Mouse (Mus musculus) adrenal gland, postnatal 10 days (tissue): ENCODE measurements at regions not wholly inside any gene's neighbourhood (a gene's known extent, or its start where the extent isn't known, plus 50 kb on each side); places are given as distances from the start of the nearest gene placed in this dataset.
A peak's percentile ranks its signal among the peaks of the same experiment; 100 is the strongest.
"Not testable (repeated sequence)": the region's sequence is repeated elsewhere in the genome, so short reads cannot be mapped to it uniquely, and the experiment has no call there.

Source experiments
- DNase-seq: peaks from one replicate; pipeline ENCODE4 v3.0.0; 2021; ENCODE audit warnings: mixed read lengths

GRCm38 (mm10) chr3:124157858-124158655 is 162.6 kb upstream of the Tram1l1 start:
- no peak for DNase-seq

DNA sequence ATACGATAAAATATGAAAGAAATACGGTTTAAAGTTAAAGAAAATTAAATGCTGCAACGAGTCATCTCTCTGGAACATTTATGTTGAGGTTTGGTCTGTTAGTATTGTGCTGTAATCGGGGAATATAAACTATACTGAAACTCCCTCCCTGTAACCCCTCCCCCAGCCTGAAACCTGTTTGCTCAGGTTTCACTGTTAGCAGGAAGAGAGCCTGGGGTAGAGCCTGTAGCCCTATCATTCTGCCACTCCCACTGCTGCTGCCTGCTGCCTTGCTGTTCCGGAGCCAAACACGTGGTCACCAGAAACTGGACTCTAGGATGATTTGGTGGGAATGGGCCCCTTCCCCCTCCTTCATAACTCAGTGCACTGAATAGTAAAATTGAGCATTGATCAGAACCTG is 127.3 kb upstream of the Tram1l1 start:
- DNase-seq, result not testable (repeated sequence)

DNA sequence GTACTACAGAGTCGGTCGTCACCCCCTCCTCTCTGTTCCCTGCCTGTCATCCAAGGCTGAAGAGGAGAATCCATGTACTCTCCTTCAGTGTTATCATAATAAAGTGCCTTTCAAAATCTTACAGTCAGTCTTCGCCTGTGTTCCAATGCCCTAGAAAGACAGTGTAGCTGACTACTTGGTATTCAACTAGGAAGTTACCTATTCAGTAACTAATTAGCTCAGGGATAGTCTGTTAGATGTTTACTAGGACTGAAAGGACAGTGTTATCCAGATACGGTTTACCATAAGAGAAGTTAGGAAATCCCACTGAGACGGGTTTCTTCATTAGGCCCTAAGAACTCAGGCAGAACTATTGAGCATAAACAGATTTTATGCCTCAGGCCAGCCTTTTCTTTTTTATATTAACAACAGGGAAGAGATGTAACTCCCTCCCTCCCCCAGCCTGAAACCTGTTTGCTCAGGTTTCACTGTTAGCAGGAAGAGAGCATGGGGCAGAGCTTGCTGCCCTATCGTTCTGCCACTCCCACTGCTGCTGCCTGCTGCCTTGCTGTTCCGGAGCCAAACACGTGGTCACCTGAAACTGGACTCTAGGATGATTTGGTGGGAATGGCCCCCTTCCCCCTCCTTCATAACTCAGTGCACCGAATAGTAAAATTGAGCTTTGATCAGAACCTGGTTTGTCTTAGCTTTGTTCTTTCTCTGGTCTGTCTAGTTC is 120.3 kb upstream of the Tram1l1 start:
- DNase-seq, result not testable (repeated sequence)

- no peak for DNase-seq
These were observed 103.5 kb upstream of the Tram1l1 start for GRCm38 (mm10) chr3:124217131-124217530.

- peak; percentile 2 for DNase-seq
These were observed 94.7 kb upstream of the Tram1l1 start for GRCm38 (mm10) chr3:124225982-124226381.

GRCm38 (mm10) chr3:124227701-124228100 is 93.0 kb upstream of the Tram1l1 start:
- no peak for DNase-seq

GRCm38 (mm10) chr3:124240936-124241733 is 79.5 kb upstream of the Tram1l1 start:
- DNase-seq, result no peak

DNA sequence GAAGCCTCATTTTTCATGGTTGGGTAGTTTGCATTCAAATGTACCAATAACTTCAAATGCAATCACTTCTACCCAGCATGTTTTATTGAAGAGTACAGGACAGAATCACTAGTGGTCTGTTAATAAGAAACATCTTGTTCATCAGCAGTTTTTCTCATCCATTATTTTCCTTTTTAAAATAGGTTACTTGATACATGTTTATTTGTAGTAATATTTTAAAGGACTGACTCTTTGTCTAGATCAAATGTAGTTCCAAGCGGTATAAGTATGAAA is 79.0 kb upstream of the Tram1l1 start:
- no peak for DNase-seq

DNA sequence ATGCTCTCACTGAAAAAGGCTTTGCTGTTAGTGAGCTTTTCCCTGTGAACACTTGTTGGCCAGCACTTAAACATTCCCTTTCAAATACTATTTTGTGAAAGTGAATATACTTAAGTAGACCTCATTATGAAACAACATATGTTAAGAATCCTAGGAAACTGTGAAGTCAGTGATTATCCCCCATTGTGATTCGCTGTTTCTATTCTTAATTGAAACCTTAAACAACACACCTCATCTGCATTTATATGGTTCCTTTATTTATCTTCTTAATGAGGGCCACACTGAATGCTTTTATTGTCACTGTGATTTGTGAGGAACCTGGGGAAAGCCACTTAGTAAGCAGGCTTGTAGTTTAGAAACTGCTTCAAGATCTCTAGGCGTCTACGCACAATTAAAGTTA is 58.5 kb upstream of the Tram1l1 start:
- no peak for DNase-seq

- DNase-seq, result no peak
These were observed 53.8 kb upstream of the Tram1l1 start for GRCm38 (mm10) chr3:124266821-124267220.

DNA sequence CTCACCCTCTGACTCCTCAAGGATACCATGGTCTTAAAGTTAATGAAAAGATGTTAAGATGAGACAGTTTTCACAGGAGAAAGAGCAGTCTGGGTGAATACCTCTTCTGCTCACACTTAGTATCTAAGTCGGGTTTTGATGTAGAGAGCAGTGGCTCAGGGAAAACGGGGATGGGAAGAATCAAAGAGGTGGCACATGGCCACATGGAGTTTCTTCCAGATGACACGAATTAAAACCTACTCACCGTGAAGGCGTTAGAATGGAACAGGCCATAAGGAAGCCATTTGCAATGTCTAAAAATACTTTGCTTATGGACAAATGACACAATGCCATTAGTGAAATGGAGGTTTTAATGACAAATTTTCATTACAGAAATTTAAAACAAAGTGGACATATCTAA is 50.1 kb upstream of the Tram1l1 start:
- no peak for DNase-seq
